In the genomic region with DNA sequence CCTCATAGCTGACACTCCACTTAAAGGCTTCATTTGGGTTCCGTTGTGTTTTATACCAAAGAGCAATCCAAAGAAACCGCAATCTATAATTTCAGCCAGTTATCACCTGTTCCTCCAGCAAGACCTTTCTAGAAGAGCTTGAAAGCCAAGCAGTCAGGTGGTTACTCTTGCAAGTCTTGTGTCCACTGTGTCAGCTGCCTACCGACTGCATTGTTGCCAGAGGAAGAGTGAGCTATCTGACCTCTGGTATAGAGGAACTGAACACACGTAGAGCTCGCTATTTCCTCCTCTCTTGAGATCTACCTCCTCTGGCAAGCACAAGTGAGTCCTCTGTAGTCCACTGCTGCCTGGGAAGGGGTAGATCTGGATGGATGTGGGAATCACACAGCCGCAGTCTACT, we compare ENCODE assay signal across 9 mouse cellular contexts. TPM values are rescaled to one million over a fixed set of nuclear protein-coding genes. Genes with fewer than 3 reads are reported as not detected.
DNase-seq lines count a peak whose midpoint lies in the region; ATAC-seq and TF ChIP-seq lines count a peak whose summit lies in the region.
"Had no signal": no experiment of that assay in that cellular context is flagged by ENCODE, and none has a peak within 500 bp of the region (broad histone marks: within the 10 kb centered on the region; RNA-seq: fewer than 3 reads in every experiment).

No protein-coding gene starts in this region.

- 38% methylated on average over 6 of the region's 6 CpGs for WGBS in heart, embryonic 11.5 days (ENCODE audit: insufficient replicate concordance)
- WGBS in hindbrain, embryonic 10.5 days, result 49% methylated on average over 6 of the region's 6 CpGs

- H3K9ac ChIP-seq in heart, embryonic 11.5 days (ENCODE audit: low read depth, low read length), result peak overlapping the region; percentile 72

- no peak for TF ChIP-seq POLR2A in bone marrow macrophage, adult 2 months (IDR thresholded peaks at IDR 0.05; ENCODE audit: borderline replicate concordance, low read depth, low read length)

- H3K4me2 ChIP-seq in heart, embryonic 11.5 days, result peak overlapping the region; percentile 95

- intact Hi-C loops in heart, postnatal 14 days (cut with DNase I), result no loop called here

- peak overlapping the region; percentile 83 for H3K4me3 ChIP-seq in heart, embryonic 11.5 days (ENCODE audit: low read depth, low read length)
- H3K4me3 ChIP-seq in bone marrow macrophage, adult 2 months (ENCODE audit: insufficient read depth, low read length), result peak overlapping the region; percentile 78
- peak overlapping the region; percentile 86 for H3K4me3 ChIP-seq in hindbrain, embryonic 10.5 days

- H3K9me3 ChIP-seq in heart, embryonic 11.5 days (replicated peaks; ENCODE audit: control insufficient read depth, low read length), result no peaks in the 10 kb centered on the region
- 0 out of 2 replicates have a peak, but pooled peaks cover 2% of the 10 kb centered on the region for H3K9me3 ChIP-seq in hindbrain, embryonic 10.5 days

- no peak for ATAC-seq in heart, embryonic 11.5 days (replicated peaks; ENCODE audit: insufficient number of reproducible peaks, low FRiP score, low TSS enrichment)
- 0 out of 2 replicates have a peak, but pooled peaks have one; percentile 13 for ATAC-seq in megakaryocyte progenitor cell, adult 5-6 weeks (replicated peaks; ENCODE audit: poor library complexity)

- H3K27ac ChIP-seq in heart, embryonic 11.5 days (ENCODE audit: low read depth, low read length), result no peak overlapping the region
- no peak overlapping the region for H3K27ac ChIP-seq in bone marrow macrophage, adult 2 months (ENCODE audit: insufficient read depth, low read depth, low read length)
- H3K27ac ChIP-seq in hindbrain, embryonic 10.5 days, result peak overlapping the region; percentile 90; the same call in 1 of the 2 replicates

- peaks cover 4% of the 10 kb centered on the region; the same call in 1 of the 2 replicates for H3K4me1 ChIP-seq in heart, embryonic 11.5 days (ENCODE audit: control insufficient read depth, insufficient read depth, low read length)
- H3K4me1 ChIP-seq in bone marrow macrophage, adult 2 months (ENCODE audit: control insufficient read depth, insufficient read depth, low read length), result peaks cover 6% of the 10 kb centered on the region
- peaks cover 17% of the 10 kb centered on the region for H3K4me1 ChIP-seq in hindbrain, embryonic 10.5 days (replicated peaks)

- H3K36me3 ChIP-seq in heart, embryonic 11.5 days (ENCODE audit: control insufficient read depth, insufficient read depth, low read length), result no peaks in the 10 kb centered on the region
- H3K36me3 ChIP-seq in hindbrain, embryonic 10.5 days, result peaks cover 17% of the 10 kb centered on the region

- DNase-seq in heart, postnatal 14 days, result no peak
- no peak for DNase-seq in hindbrain, embryonic 10.5 days (ENCODE audit: low spot score)
- DNase-seq in gastrocnemius, postnatal 10 days, result no peak
- DNase-seq in frontal cortex, postnatal 36 days (ENCODE audit: low spot score in 2 of 2), result no peak
- no peak for DNase-seq in c-Kit-positive CD71-positive TER-119-positive erythroid progenitor cells, embryonic 14.5 days (ENCODE audit: low spot score)

- TF ChIP-seq CTCF in bone marrow macrophage, adult 2 months (IDR thresholded peaks at IDR 0.05; ENCODE audit: low read depth, low read length), result no peak

- no peaks in the 10 kb centered on the region for H3K27me3 ChIP-seq in heart, embryonic 11.5 days (ENCODE audit: control insufficient read depth, insufficient read depth, low read length)
- no peaks in the 10 kb centered on the region for H3K27me3 ChIP-seq in hindbrain, embryonic 10.5 days (ENCODE audit: insufficient read depth, poor library complexity, severe bottlenecking)
- H3K27me3 ChIP-seq: Patski had no signal

RNA-seq across cellular contexts. Expression of gene Cdkn3, which starts 0.8 kb away (rescaled TPM):
- 45.4 and 59.4 TPM in 2 replicates for polyA plus RNA-seq in heart, embryonic 11.5 days (2014; fragmentation: Nextera tagmentation; extraction: Ambion mirVana)
- 1 to 10 TPM; 2.9 to 4.8 TPM for total RNA-seq in heart, postnatal 14 days (2021)
- polyA plus RNA-seq in bone marrow macrophage, adult 2 months (2012; ENCODE audit: insufficient read depth, insufficient read length, missing spikeins), result 25.0 and 26.6 TPM in 2 replicates
- 46.6 and 47.0 TPM in 2 replicates for polyA plus RNA-seq in hindbrain, embryonic 10.5 days (2016; fragmentation: Nextera tagmentation; extraction: Ambion mirVana)
- total RNA-seq in megakaryocyte progenitor cell, adult 5-6 weeks (2015), result 36.0 and 47.6 TPM in 2 replicates
- total RNA-seq in megakaryocyte progenitor cell, adult 5-6 weeks (2017), result 37.8 and 54.2 TPM in 2 replicates
- total RNA-seq in gastrocnemius, postnatal 10 days (2021), result 1 to 10 TPM; 4.0 to 5.8 TPM

RNA-seq across cellular contexts. Expression of gene Cnih1, which starts 27.0 kb away (rescaled TPM):
- 188 and 201 TPM in 2 replicates for polyA plus RNA-seq in heart, embryonic 11.5 days (2014; fragmentation: Nextera tagmentation; extraction: Ambion mirVana)
- 10 to 100 TPM; 48.6 to 52.3 TPM for total RNA-seq in heart, postnatal 14 days (2021)
- polyA plus RNA-seq in bone marrow macrophage, adult 2 months (2012; ENCODE audit: insufficient read depth, insufficient read length, missing spikeins), result 88.8 and 98.6 TPM in 2 replicates
- polyA plus RNA-seq in hindbrain, embryonic 10.5 days (2016; fragmentation: Nextera tagmentation; extraction: Ambion mirVana), result 208 and 215 TPM in 2 replicates
- total RNA-seq in megakaryocyte progenitor cell, adult 5-6 weeks (2015), result 125 and 128 TPM in 2 replicates
- 59.5 and 62.4 TPM in 2 replicates for total RNA-seq in megakaryocyte progenitor cell, adult 5-6 weeks (2017)
- 10 to 100 TPM; 59.6 to 65.7 TPM for total RNA-seq in gastrocnemius, postnatal 10 days (2021)

Comparison
In these comparisons a context has a peak if more than half of its experiments do, and no peak if none do; other contexts are left out.
1. RNA of gene Cdkn3, which starts 0.8 kb away (total RNA-seq): 36.0 to 54.2 TPM in megakaryocyte progenitor cell, adult 5-6 weeks; 4.0 to 5.8 TPM in gastrocnemius, postnatal 10 days and 2.9 to 4.8 TPM in heart, postnatal 14 days; every median in the first group is over 4 times any median in the second.
2. Peak in every context shown above with its lines, with median percentiles within 50 percentile points of each other: H3K4me3 ChIP-seq.